Mouse (Mus musculus) CH12.LX (cell line): ENCODE measurements around the gene Tmem170b. TPM values are rescaled to one million over a fixed set of nuclear protein-coding genes. Genes with fewer than 3 reads are reported as not detected.

Experiments used
- DNase-seq: peaks from one replicate; pipeline ENCODE4 v3.0.0-alpha.2; 2013; ENCODE audit errors: extremely low read depth
- H3K27ac ChIP-seq: 2 replicates; pipeline ENCODE4 v1.5.1; 2012; ENCODE audit warnings: low read depth, mild to moderate bottlenecking, control low read depth, moderate library complexity; ENCODE audit not compliant: insufficient read depth
- H3K27me3 ChIP-seq: replicated peaks from 2 replicates; pipeline ENCODE3; 2012; ENCODE audit warnings: inconsistent platforms
- H3K36me3 ChIP-seq, 2 experiments: replicated peaks in 1 of 2; 2 replicates each; pipeline versions ENCODE3 to v1.6.1; 2012; ENCODE audit warnings: inconsistent platforms in 1 of 2, low read length in 1 of 2, mild to moderate bottlenecking in 1 of 2, mixed read lengths in 1 of 2, moderate library complexity in 1 of 2; ENCODE audit not compliant: control insufficient read depth in 1 of 2, insufficient read depth in 1 of 2
- H3K4me1 ChIP-seq, 2 experiments: 2 replicates each; pipeline ENCODE4 v1.6.1; 2012; ENCODE audit warnings: inconsistent platforms in 1 of 2, moderate library complexity in 1 of 2; ENCODE audit not compliant: insufficient read depth in 2 of 2, control insufficient read depth in 1 of 2
- H3K4me2 ChIP-seq: 2 replicates; pipeline ENCODE4 v1.6.1; 2012; ENCODE audit warnings: low read depth, mild to moderate bottlenecking, control low read depth; ENCODE audit not compliant: poor library complexity, insufficient read depth, severe bottlenecking
- H3K4me3 ChIP-seq, 3 experiments: fragments of 150-350 bp in 1 of 3; sonication (generic) in 1 of 3; replicated peaks in 1 of 3; 2 replicates each; pipeline versions ENCODE3 to v1.5.1; 2011 to 2012; ENCODE audit warnings: low read depth in 2 of 3, low read length in 2 of 3, mild to moderate bottlenecking in 2 of 3, moderate library complexity in 2 of 3, control low read depth in 1 of 3, improper control_type of control experiment in 1 of 3, inconsistent platforms in 1 of 3, mixed read lengths in 1 of 3; ENCODE audit not compliant: poor library complexity in 1 of 3
- H3K79me2 ChIP-seq: replicated peaks from 2 replicates; pipeline ENCODE4 v1.6.1; 2012; ENCODE audit warnings: mild to moderate bottlenecking, moderate library complexity; ENCODE audit not compliant: control insufficient read depth, poor library complexity, insufficient read depth, severe bottlenecking; ENCODE audit errors: extremely low read depth
- H3K9ac ChIP-seq: 2 replicates; pipeline ENCODE4 v1.6.1; 2012; ENCODE audit warnings: low read depth, mild to moderate bottlenecking, control low read depth, moderate library complexity; ENCODE audit not compliant: insufficient read depth
- H3K9me3 ChIP-seq: replicated peaks from 2 replicates; pipeline ENCODE3; 2012; ENCODE audit warnings: low read length, inconsistent platforms, mixed read lengths
- BHLHE40 ChIP-seq: IDR thresholded peaks from 2 replicates; pipeline ENCODE4 v1.6.1; 2011; ENCODE audit warnings: mild to moderate bottlenecking, low read depth, low read length, improper control_type of control experiment
- CHD1 ChIP-seq: IDR thresholded peaks from 2 replicates; pipeline ENCODE4 v1.6.1; 2012; ENCODE audit warnings: low read depth, low read length, improper control_type of control experiment, inconsistent platforms
- CHD2 ChIP-seq: IDR thresholded peaks from 2 replicates; pipeline ENCODE4 v1.6.1; 2011; ENCODE audit warnings: low read length, improper control_type of control experiment
- CTCF ChIP-seq, 2 experiments: IDR thresholded peaks in 1 of 2; conservative IDR thresholded peaks in 1 of 2; 2 replicates each; pipeline ENCODE4 v1.5.1; 2011 to 2012; ENCODE audit warnings: low read depth in 2 of 2, low read length in 2 of 2, improper control_type of control experiment in 1 of 2, inconsistent platforms in 1 of 2, mild to moderate bottlenecking in 1 of 2, moderate library complexity in 1 of 2
- E2F4 ChIP-seq: IDR thresholded peaks from 2 replicates; pipeline ENCODE4 v1.6.1; 2011; ENCODE audit warnings: low read depth, low read length, improper control_type of control experiment; ENCODE audit not compliant: insufficient replicate concordance
- ELF1 ChIP-seq: IDR thresholded peaks from 2 replicates; pipeline ENCODE4 v1.6.1; 2014; ENCODE audit warnings: low read depth, mild to moderate bottlenecking, inconsistent platforms, low read length, improper control_type of control experiment
- EP300 ChIP-seq: IDR thresholded peaks from 2 replicates; pipeline ENCODE4 v1.6.1; 2011; ENCODE audit warnings: low read length, improper control_type of control experiment
- ETS1 ChIP-seq: conservative IDR thresholded peaks from 2 replicates; pipeline ENCODE4 v1.6.1; 2012; ENCODE audit warnings: low read depth, mild to moderate bottlenecking, inconsistent platforms, low read length, improper control_type of control experiment, moderate library complexity
- HCFC1 ChIP-seq: IDR thresholded peaks from 2 replicates; pipeline ENCODE4 v1.6.1; 2012; ENCODE audit warnings: low read depth, mild to moderate bottlenecking, inconsistent platforms, low read length, improper control_type of control experiment
- IRF4 ChIP-seq: IDR thresholded peaks from 2 replicates; pipeline ENCODE4 v1.6.1; 2014; ENCODE audit warnings: low read depth, mild to moderate bottlenecking, inconsistent platforms, low read length, improper control_type of control experiment
- JUND ChIP-seq: conservative IDR thresholded peaks from 2 replicates; pipeline ENCODE4 v1.6.1; 2011; ENCODE audit warnings: low read depth, low read length, improper control_type of control experiment
- MAFK ChIP-seq: IDR thresholded peaks from 2 replicates; pipeline ENCODE4 v1.6.1; 2011; ENCODE audit warnings: low read length, improper control_type of control experiment; ENCODE audit not compliant: insufficient replicate concordance
- MAX ChIP-seq: IDR thresholded peaks from 2 replicates; pipeline ENCODE4 v1.6.1; 2011; ENCODE audit warnings: low read length, improper control_type of control experiment
- MAZ ChIP-seq: IDR thresholded peaks from 2 replicates; pipeline ENCODE4 v1.6.1; 2012; ENCODE audit warnings: low read depth, mild to moderate bottlenecking, inconsistent platforms, low read length, improper control_type of control experiment, moderate library complexity
- MEF2A ChIP-seq: IDR thresholded peaks from 2 replicates; pipeline ENCODE4 v1.6.1; 2014; ENCODE audit warnings: low read depth, mild to moderate bottlenecking, inconsistent platforms, low read length, improper control_type of control experiment, borderline replicate concordance
- MXI1 ChIP-seq: IDR thresholded peaks from 2 replicates; pipeline ENCODE4 v1.6.1; 2011; ENCODE audit warnings: mild to moderate bottlenecking, low read depth, low read length, improper control_type of control experiment
- MYC ChIP-seq: IDR thresholded peaks from 2 replicates; pipeline ENCODE4 v1.6.1; 2011; ENCODE audit warnings: low read depth, mild to moderate bottlenecking, improper control_type of control experiment, low read length
- NELFE ChIP-seq: IDR thresholded peaks from 2 replicates; pipeline ENCODE4 v1.6.1; 2011; ENCODE audit warnings: low read depth, low read length, improper control_type of control experiment
- NRF1 ChIP-seq: IDR thresholded peaks from 2 replicates; pipeline ENCODE4 v1.6.1; 2014; ENCODE audit warnings: low read depth, mild to moderate bottlenecking, inconsistent platforms, low read length, improper control_type of control experiment, moderate library complexity
- PAX5 ChIP-seq: IDR thresholded peaks from 2 replicates; pipeline ENCODE4 v1.6.1; 2012; ENCODE audit warnings: low read length, inconsistent platforms, mixed read lengths
- POLR2A ChIP-seq: IDR thresholded peaks from 2 replicates; pipeline ENCODE4 v1.6.1; 2011; ENCODE audit warnings: low read depth, mild to moderate bottlenecking, improper control_type of control experiment, low read length
- POLR2AphosphoS2 ChIP-seq: IDR thresholded peaks from 2 replicates; pipeline ENCODE4 v1.6.1; 2011; ENCODE audit warnings: low read depth, low read length, improper control_type of control experiment
- RAD21 ChIP-seq: IDR thresholded peaks from 2 replicates; pipeline ENCODE4 v1.6.1; 2011; ENCODE audit warnings: low read depth, mild to moderate bottlenecking, low read length, improper control_type of control experiment, moderate library complexity
- RCOR1 ChIP-seq: conservative IDR thresholded peaks from 2 replicates; pipeline ENCODE4 v1.6.1; 2012; ENCODE audit warnings: low read depth, mild to moderate bottlenecking, inconsistent platforms, low read length, improper control_type of control experiment
- SIN3A ChIP-seq: IDR thresholded peaks from 2 replicates; pipeline ENCODE4 v1.6.1; 2012; ENCODE audit warnings: low read length, improper control_type of control experiment, inconsistent platforms
- TBP ChIP-seq: conservative IDR thresholded peaks from 2 replicates; pipeline ENCODE4 v1.6.1; 2011; ENCODE audit warnings: low read depth, low read length, improper control_type of control experiment
- UBTF ChIP-seq: IDR thresholded peaks from 2 replicates; pipeline ENCODE4 v1.6.1; 2012; ENCODE audit warnings: low read depth, mild to moderate bottlenecking, inconsistent platforms, low read length, improper control_type of control experiment, moderate library complexity
- USF1 ChIP-seq: IDR thresholded peaks from 2 replicates; pipeline ENCODE4 v1.6.1; 2014; ENCODE audit warnings: low read depth, mild to moderate bottlenecking, inconsistent platforms, low read length, improper control_type of control experiment
- USF2 ChIP-seq: conservative IDR thresholded peaks from 2 replicates; pipeline ENCODE4 v1.6.1; 2011; ENCODE audit warnings: low read depth, low read length, improper control_type of control experiment
- ZC3H11A ChIP-seq: IDR thresholded peaks from 2 replicates; pipeline ENCODE4 v1.6.1; 2012; ENCODE audit warnings: low read depth, mild to moderate bottlenecking, inconsistent platforms, low read length, improper control_type of control experiment
- ZKSCAN1 ChIP-seq: IDR thresholded peaks from 2 replicates; pipeline ENCODE4 v1.6.1; 2012; ENCODE audit warnings: low read depth, inconsistent platforms, low read length, improper control_type of control experiment, borderline replicate concordance
- ZNF384 ChIP-seq: IDR thresholded peaks from 2 replicates; pipeline ENCODE4 v1.6.1; 2012; ENCODE audit warnings: low read depth, low read length, improper control_type of control experiment, inconsistent platforms
- dilution Hi-C: fragments of 300-500 bp; cut with MboI; formaldehyde crosslinking; loops from 2 replicates; pipeline ENCODE4 v1.14.3; 2020; ENCODE audit warnings: low sequenced_read_pairs; ENCODE audit not compliant: extremely low pct_unique_long_range_greater_than_20kb, extremely low pct_ligation_motif_present
- in situ Hi-C: fragments of 300-500 bp; cut with MboI; formaldehyde crosslinking; loops from 3 replicates; pipeline ENCODE4 v1.14.3; 2019; ENCODE audit warnings: low sequenced_read_pairs, low pct_ligation_motif_present, low pct_unique_long_range_greater_than_20kb, mixed read lengths
- polyA plus RNA-seq: library from polyadenylated mRNA; unstranded; fragments of >175 nt; gene quantifications from 2 replicates; pipeline ENCODE4 v1.2.1, GENCODE M21; 2012; ENCODE audit warnings: low read depth; ENCODE audit not compliant: insufficient read length
- total RNA-seq, 2 experiments: library from RNA; depleted of rRNA; stranded (reverse); fragments of 300-350 nt in 1 of 2; fragments of >200 nt in 1 of 2; gene quantifications; 2 replicates each; pipeline ENCODE4 v1.2.3; 2012 to 2014

The Tmem170b gene
- 5.0 and 5.4 TPM in 2 replicates for total RNA-seq (2012; rRNA removed)
- 4.9 and 5.5 TPM in 2 replicates for total RNA-seq (2014; rRNA removed)
- 5.2 and 5.9 TPM in 2 replicates for polyA plus RNA-seq

- Histone ChIP-seq H3K9me3 (no peaks in the 10 kb centered on the region), H3K4me2 (peak within 1 kb of the TSS; percentile 68), H3K27me3 (no peaks in the 10 kb centered on the region)
- peak; percentile 93 for DNase-seq
- TF ChIP-seq RCOR1 (no peak), MXI1 (no peak; the same call in 1 of the 2 replicates), PAX5 (no peak), ZNF384 (0 out of 2 replicates have a peak, but pooled peaks have one; percentile 2), HCFC1 (peak; percentile 77), POLR2AphosphoS2 (no peak), EP300 (peak; percentile 46; the same call in 1 of the 2 replicates), MAFK (no peak), TBP (0 out of 2 replicates have a peak, but pooled peaks have one; percentile 17), MAZ (peak; percentile 99), CHD2 (peak; percentile 16; the same call in 1 of the 2 replicates), MEF2A (peak; percentile 74), CHD1 (peak; percentile 73; the same call in 1 of the 2 replicates), NRF1 (peak; percentile 99), ETS1 (no peak), ELF1 (peak; percentile 91), IRF4 (peak; percentile 55), MYC (no peak), USF1 (no peak), JUND (no peak), RAD21 (no peak), NELFE (peak; percentile 50), MAX (no peak), USF2 (no peak), ZC3H11A (no peak), E2F4 (no peak), BHLHE40 (peak; percentile 54), POLR2A (peak; percentile 66), UBTF (no peak), SIN3A (peak; percentile 78), ZKSCAN1 (no peak), CTCF (conservative IDR thresholded peaks at IDR 0.05 in 1 of 2, IDR thresholded peaks at IDR 0.05 in 1 of 2; ENCODE audit: low read depth in 2 of 2, low read length in 2 of 2) (no peak)
- TF ChIP-seq, all 38 proteins: peak for 15
- Histone ChIP-seq H3K9ac (peak within 1 kb of the TSS; percentile 86), H3K36me3 (no peaks in the 10 kb centered on the region), H3K79me2 (peaks cover 8% of the 10 kb centered on the region), H3K27ac (peak within 1 kb of the TSS; percentile 59), H3K4me3 (peak within 1 kb of the TSS; percentile 86 to 97 (median 93)), H3K4me1 (peaks cover 10 to 68% of the 10 kb centered on the region in 2 experiments)
- in situ Hi-C loops (no loop called here), dilution Hi-C loops (no loop called here)
These were observed at the start of gene Tmem170b for GRCm38 (mm10) chr13:41605099-41606010. Gene Tmem170b, plus strand, starts transcription at chr13:41605907.
